Mouse (Mus musculus) forebrain, embryonic 14.5 days (tissue): ENCODE measurements around the gene Cyth2. TPM values are rescaled to one million over a fixed set of nuclear protein-coding genes. Genes with fewer than 3 reads are reported as not detected.
A peak's percentile ranks its signal among the peaks of the same experiment; 100 is the strongest.

Source experiments
- ATAC-seq: fragments of 200-750 bp; cut with Nextera tagmentation; 2 replicates; pipeline ENCODE4 v1.8.0; 2017; ENCODE audit warnings: mild to moderate bottlenecking, moderate library complexity
- DNase-seq: peaks from one replicate; pipeline ENCODE4 v3.0.0-alpha.2; 2015; ENCODE audit warnings: low spot score
- H3K27ac ChIP-seq: fragments of 300-500 bp; sonication (generic); 2 replicates; pipeline ENCODE4 v1.5.1; 2014; ENCODE audit warnings: low read depth, mild to moderate bottlenecking, control low read depth, low read length, moderate library complexity
- H3K27me3 ChIP-seq: fragments of 300-500 bp; sonication (generic); replicated peaks from 2 replicates; pipeline ENCODE4 v1.6.1; 2014; ENCODE audit warnings: low read length, control low read depth, mixed read lengths; ENCODE audit not compliant: control insufficient read depth, insufficient read depth
- H3K36me3 ChIP-seq: fragments of 300-500 bp; sonication (generic); 2 replicates; pipeline ENCODE4 v1.6.1; 2014; ENCODE audit warnings: low read length, control low read depth; ENCODE audit not compliant: control insufficient read depth, insufficient read depth
- H3K4me1 ChIP-seq: fragments of 300-500 bp; sonication (generic); 2 replicates; pipeline ENCODE4 v1.6.1; 2014; ENCODE audit warnings: antibody characterized with exemption, low read length, control low read depth; ENCODE audit not compliant: control insufficient read depth, insufficient read depth
- H3K4me2 ChIP-seq: fragments of 300-500 bp; sonication (generic); 2 replicates; pipeline ENCODE4 v1.6.1; 2014; ENCODE audit warnings: mild to moderate bottlenecking, control low read depth, low read length
- H3K4me3 ChIP-seq: fragments of 300-500 bp; sonication (generic); 2 replicates; pipeline ENCODE4 v1.5.1; 2014; ENCODE audit warnings: low read depth, low read length, control low read depth
- H3K9ac ChIP-seq: fragments of 300-500 bp; sonication (generic); 2 replicates; pipeline ENCODE4 v1.6.1; 2014; ENCODE audit warnings: mild to moderate bottlenecking, low read length, control low read depth, moderate library complexity
- H3K9me3 ChIP-seq: fragments of 300-500 bp; sonication (generic); replicated peaks from 2 replicates; pipeline ENCODE4 v1.6.1; 2016; ENCODE audit warnings: low read length, control low read depth, mixed read lengths; ENCODE audit not compliant: control insufficient read depth
- WGBS: fragments of 180-500 bp; shearing (Covaris S2); extraction: QIAGEN DNeasy Blood & Tissue Kit; methylation state at CpG from one replicate; pipeline ENCODE4 v1.1.7; 2014; 5-methylcytosine and 5-hydroxymethylcytosine counted together
- polyA plus RNA-seq: library from polyadenylated mRNA; unstranded; fragments of >200 nt; fragmentation: Nextera tagmentation; extraction: Ambion mirVana; gene quantifications from 2 replicates; pipeline ENCODE4 v1.2.1, GENCODE M21; 2014

Gene Cyth2
- polyA plus RNA-seq, result 286 TPM in 2 replicates

GRCm38 (mm10) chr7:45813787-45814779 is at the start of gene Cyth2:
Cyth2 (minus strand) TSS chr7:45814581.
- peak; percentile 99 for ATAC-seq

GRCm38 (mm10) chr7:45862804-45863203 is 48.4 kb upstream of the Cyth2 start:
- ATAC-seq, result no peak
- 87% methylated on average over 7 of the region's 7 CpGs for WGBS
- DNase-seq, result no peak
- Histone ChIP-seq H3K4me3 (no peak overlapping the region), H3K4me1 (peaks cover 8% of the 10 kb centered on the region), H3K27me3 (peaks cover 5% of the 10 kb centered on the region; the same call in 1 of the 2 replicates), H3K27ac (no peak overlapping the region), H3K36me3 (no peaks in the 10 kb centered on the region), H3K9me3 (no peaks in the 10 kb centered on the region), H3K4me2 (no peak overlapping the region), H3K9ac (no peak overlapping the region)

More at GRCm38 (mm10) chr7:45813787-45814779, at the start of gene Cyth2:
- H3K4me2 ChIP-seq, result peak within 1 kb of the TSS; percentile 94
- H3K27ac ChIP-seq, result peak within 1 kb of the TSS; percentile 100
- H3K9ac ChIP-seq, result peak within 1 kb of the TSS; percentile 100
- H3K4me3 ChIP-seq, result peak within 1 kb of the TSS; percentile 92
- H3K27me3 ChIP-seq, result no peaks in the 10 kb centered on the region
- H3K4me1 ChIP-seq, result peaks cover 21% of the 10 kb centered on the region
- peak; percentile 100 for DNase-seq
- H3K9me3 ChIP-seq, result no peaks in the 10 kb centered on the region
- H3K36me3 ChIP-seq, result peaks cover 38% of the 10 kb centered on the region
- WGBS, result under 1% methylated on average over 80 of the region's 92 CpGs

- Histone ChIP-seq H3K9me3 (no peaks in the 10 kb centered on the region), H3K27me3 (peaks cover 13% of the 10 kb centered on the region; the same call in 1 of the 2 replicates), H3K4me1 (peaks cover 10% of the 10 kb centered on the region), H3K9ac (no peak overlapping the region), H3K4me3 (no peak overlapping the region), H3K36me3 (no peaks in the 10 kb centered on the region), H3K4me2 (no peak overlapping the region), H3K27ac (no peak overlapping the region)
- no peak for ATAC-seq
- DNase-seq, result no peak
- 67% methylated on average over 4 of the region's 4 CpGs for WGBS
These were observed 44.6 kb upstream of the Cyth2 start for GRCm38 (mm10) chr7:45859008-45859407.

GRCm38 (mm10) chr7:45856950-45857901 is 42.8 kb upstream of the Cyth2 start:
- Histone ChIP-seq H3K4me1 (peaks cover 10% of the 10 kb centered on the region), H3K9me3 (no peaks in the 10 kb centered on the region), H3K27me3 (peaks cover 13% of the 10 kb centered on the region; the same call in 1 of the 2 replicates), H3K4me3 (peak overlapping the region; percentile 28), H3K27ac (no peak overlapping the region), H3K36me3 (no peaks in the 10 kb centered on the region), H3K9ac (peak overlapping the region; percentile 47; the same call in 1 of the 2 replicates), H3K4me2 (peak overlapping the region; percentile 47)
- DNase-seq (peak; percentile 23), ATAC-seq (peak; percentile 47; the same call in 1 of the 2 replicates)
- 5% methylated on average over 30 of the region's 30 CpGs for WGBS

GRCm38 (mm10) chr7:45853089-45853488 is 38.7 kb upstream of the Cyth2 start:
- H3K4me2 ChIP-seq, result no peak overlapping the region
- no peak for ATAC-seq
- H3K36me3 ChIP-seq, result no peaks in the 10 kb centered on the region
- H3K4me3 ChIP-seq, result no peak overlapping the region
- H3K4me1 ChIP-seq, result peaks cover 10% of the 10 kb centered on the region
- DNase-seq, result no peak
- H3K9me3 ChIP-seq, result no peaks in the 10 kb centered on the region
- no peak overlapping the region for H3K27ac ChIP-seq
- WGBS, result 83% methylated on average over 12 of the region's 12 CpGs
- H3K27me3 ChIP-seq, result peaks cover 11% of the 10 kb centered on the region; the same call in 1 of the 2 replicates
- no peak overlapping the region for H3K9ac ChIP-seq

- ATAC-seq, result no peak
- H3K36me3 ChIP-seq, result no peaks in the 10 kb centered on the region
- no peak for DNase-seq
- no peak overlapping the region for H3K4me3 ChIP-seq
- H3K9me3 ChIP-seq, result no peaks in the 10 kb centered on the region
- H3K9ac ChIP-seq, result no peak overlapping the region
- no peak overlapping the region for H3K27ac ChIP-seq
- WGBS, result 76% methylated on average over 3 of the region's 3 CpGs
- no peaks in the 10 kb centered on the region for H3K27me3 ChIP-seq
- H3K4me2 ChIP-seq, result no peak overlapping the region
- H3K4me1 ChIP-seq, result no peaks in the 10 kb centered on the region
These were observed 36.3 kb upstream of the Cyth2 start for GRCm38 (mm10) chr7:45850661-45851060.

- ATAC-seq, result no peak
- H3K27me3 ChIP-seq, result no peaks in the 10 kb centered on the region
- H3K4me1 ChIP-seq, result no peaks in the 10 kb centered on the region
- WGBS, result 3% methylated on average over 6 of the region's 6 CpGs
- no peak overlapping the region for H3K4me2 ChIP-seq
- no peak overlapping the region for H3K27ac ChIP-seq
- no peak for DNase-seq
- no peaks in the 10 kb centered on the region for H3K36me3 ChIP-seq
- H3K9me3 ChIP-seq, result no peaks in the 10 kb centered on the region
- peak overlapping the region; percentile 14; the same call in 1 of the 2 replicates for H3K9ac ChIP-seq
- H3K4me3 ChIP-seq, result no peak overlapping the region
These were observed 34.2 kb upstream of the Cyth2 start for GRCm38 (mm10) chr7:45848447-45849027.
